Mouse (Mus musculus): ENCODE results near the gene Commd8. TPM values are rescaled to one million over a fixed set of nuclear protein-coding genes. Genes with fewer than 3 reads are reported as not detected.

The Commd8 gene
- polyA plus RNA-seq, 1 experiment from 2014 or later = 109 TPM

GRCm38 (mm10) chr5:72175530-72175929 lies 7.5 kb upstream of the Commd8 start:
- H3K36me3 ChIP-seq (ENCODE audit: insufficient read depth, low read length) = no peaks in the 10 kb centered on the region
- H3K9ac ChIP-seq (replicated peaks; ENCODE audit: low read depth) = no peak overlapping the region
- peak; percentile 9 for DNase-seq (ENCODE audit: low spot score)
- H3K9me3 ChIP-seq (ENCODE audit: low read length) = no peaks in the 10 kb centered on the region
- no peak for ATAC-seq
- no peaks in the 10 kb centered on the region for H3K27me3 ChIP-seq (replicated peaks; ENCODE audit: insufficient read depth, low read length)
- H3K4me2 ChIP-seq (replicated peaks; ENCODE audit: low read depth, low read length) = no peak overlapping the region
- 28% methylated on average over 7 of the region's 7 CpGs for WGBS
- TF ChIP-seq EP300 (IDR thresholded peaks at IDR 0.05) (no peak), CTCF (IDR thresholded peaks at IDR 0.05) (no peak)
- no peak overlapping the region for H3K27ac ChIP-seq (ENCODE audit: low read length)
- no peak overlapping the region for H3K4me3 ChIP-seq (ENCODE audit: low read depth, low read length)
- no peaks in the 10 kb centered on the region for H3K4me1 ChIP-seq (ENCODE audit: insufficient read depth, low read depth, low read length)

GRCm38 (mm10) chr5:72175050-72175449 lies 7.1 kb upstream of the Commd8 start:
- Histone ChIP-seq H3K9ac (replicated peaks; ENCODE audit: low read depth) (no peak overlapping the region), H3K4me3 (ENCODE audit: low read depth, low read length) (no peak overlapping the region), H3K36me3 (ENCODE audit: insufficient read depth, low read length) (no peaks in the 10 kb centered on the region), H3K4me2 (replicated peaks; ENCODE audit: low read depth, low read length) (no peak overlapping the region), H3K27me3 (replicated peaks; ENCODE audit: insufficient read depth, low read length) (no peaks in the 10 kb centered on the region), H3K9me3 (ENCODE audit: low read length) (no peaks in the 10 kb centered on the region), H3K27ac (ENCODE audit: low read length) (no peak overlapping the region), H3K4me1 (ENCODE audit: insufficient read depth, low read depth, low read length) (no peaks in the 10 kb centered on the region)
- no peak for TF ChIP-seq CTCF (IDR thresholded peaks at IDR 0.05)
- no peak for TF ChIP-seq EP300 (IDR thresholded peaks at IDR 0.05)
- DNase-seq (ENCODE audit: low spot score) = peak; percentile 26
- 79% methylated on average over 4 of the region's 4 CpGs for WGBS
- ATAC-seq = no peak

GRCm38 (mm10) chr5:72173521-72173920 lies 5.5 kb upstream of the Commd8 start:
- H3K27me3 ChIP-seq (replicated peaks; ENCODE audit: insufficient read depth, low read length) = no peaks in the 10 kb centered on the region
- ATAC-seq = no peak
- TF ChIP-seq CTCF (IDR thresholded peaks at IDR 0.05) (no peak), EP300 (IDR thresholded peaks at IDR 0.05) (no peak)

GRCm38 (mm10) chr5:72172675-72173074 lies 4.7 kb upstream of the Commd8 start:
- H3K4me3 ChIP-seq (ENCODE audit: low read depth, low read length) = no peak overlapping the region
- DNase-seq (ENCODE audit: low spot score) = peak; percentile 89
- H3K36me3 ChIP-seq (ENCODE audit: insufficient read depth, low read length) = no peaks in the 10 kb centered on the region
- no peak overlapping the region for H3K4me2 ChIP-seq (replicated peaks; ENCODE audit: low read depth, low read length)
- no peak overlapping the region for H3K9ac ChIP-seq (replicated peaks; ENCODE audit: low read depth)
- no peak for ATAC-seq
- no peaks in the 10 kb centered on the region for H3K27me3 ChIP-seq (replicated peaks; ENCODE audit: insufficient read depth, low read length)
- H3K4me1 ChIP-seq (ENCODE audit: insufficient read depth, low read depth, low read length) = no peaks in the 10 kb centered on the region
- 30% methylated on average over 3 of the region's 3 CpGs for WGBS
- TF ChIP-seq EP300 (IDR thresholded peaks at IDR 0.05) (no peak), CTCF (IDR thresholded peaks at IDR 0.05) (peak; percentile 78)
- H3K27ac ChIP-seq (ENCODE audit: low read length) = no peak overlapping the region
- H3K9me3 ChIP-seq (ENCODE audit: low read length) = no peaks in the 10 kb centered on the region

More at GRCm38 (mm10) chr5:72173521-72173920, 5.5 kb upstream of the Commd8 start:
- DNase-seq (ENCODE audit: low spot score) = no peak
- H3K27ac ChIP-seq (ENCODE audit: low read length) = no peak overlapping the region
- no peak overlapping the region for H3K4me3 ChIP-seq (ENCODE audit: low read depth, low read length)
- 64% methylated on average over 1 of the region's 1 CpGs for WGBS
- no peaks in the 10 kb centered on the region for H3K4me1 ChIP-seq (ENCODE audit: insufficient read depth, low read depth, low read length)
- H3K9ac ChIP-seq (replicated peaks; ENCODE audit: low read depth) = no peak overlapping the region
- H3K36me3 ChIP-seq (ENCODE audit: insufficient read depth, low read length) = no peaks in the 10 kb centered on the region
- H3K9me3 ChIP-seq (ENCODE audit: low read length) = no peaks in the 10 kb centered on the region
- no peak overlapping the region for H3K4me2 ChIP-seq (replicated peaks; ENCODE audit: low read depth, low read length)

GRCm38 (mm10) chr5:72170067-72170466 lies 2.1 kb upstream of the Commd8 start:
- ATAC-seq = no peak
- Histone ChIP-seq H3K4me3 (ENCODE audit: low read depth, low read length) (no peak overlapping the region), H3K9me3 (ENCODE audit: low read length) (no peaks in the 10 kb centered on the region), H3K27me3 (replicated peaks; ENCODE audit: insufficient read depth, low read length) (no peaks in the 10 kb centered on the region), H3K9ac (replicated peaks; ENCODE audit: low read depth) (no peak overlapping the region), H3K27ac (ENCODE audit: low read length) (no peak overlapping the region), H3K36me3 (ENCODE audit: insufficient read depth, low read length) (no peaks in the 10 kb centered on the region; the same call in 1 of the 2 replicates), H3K4me1 (ENCODE audit: insufficient read depth, low read depth, low read length) (no peaks in the 10 kb centered on the region; the same call in 1 of the 2 replicates), H3K4me2 (replicated peaks; ENCODE audit: low read depth, low read length) (no peak overlapping the region)
- WGBS = 54% methylated on average over 6 of the region's 6 CpGs
- TF ChIP-seq CTCF (IDR thresholded peaks at IDR 0.05) (no peak), EP300 (IDR thresholded peaks at IDR 0.05) (no peak)
- no peak for DNase-seq (ENCODE audit: low spot score)

- no peak for DNase-seq (ENCODE audit: low spot score)
- Histone ChIP-seq H3K27ac (ENCODE audit: low read length) (no peak overlapping the region), H3K9me3 (ENCODE audit: low read length) (no peaks in the 10 kb centered on the region), H3K4me1 (ENCODE audit: insufficient read depth, low read depth, low read length) (no peaks in the 10 kb centered on the region; the same call in 1 of the 2 replicates), H3K4me3 (ENCODE audit: low read depth, low read length) (peak overlapping the region; percentile 79), H3K4me2 (replicated peaks; ENCODE audit: low read depth, low read length) (peak overlapping the region; percentile 71; the same call in 1 of the 2 replicates), H3K9ac (replicated peaks; ENCODE audit: low read depth) (no peak overlapping the region), H3K36me3 (ENCODE audit: insufficient read depth, low read length) (peaks cover 4% of the 10 kb centered on the region; the same call in 1 of the 2 replicates), H3K27me3 (replicated peaks; ENCODE audit: insufficient read depth, low read length) (no peaks in the 10 kb centered on the region)
- WGBS = 0% methylated on average over 4 of the region's 4 CpGs
- no peak for TF ChIP-seq EP300 (IDR thresholded peaks at IDR 0.05)
- no peak for TF ChIP-seq CTCF (IDR thresholded peaks at IDR 0.05)
- ATAC-seq = no peak; the same call in 1 of the 2 replicates
Observed at GRCm38 (mm10) chr5:72168285-72168621, 264 bp upstream of the Commd8 start.

GRCm38 (mm10) chr5:72164386-72164785 lies 3.6 kb downstream of the Commd8 start:
- WGBS = 64% methylated on average over 7 of the region's 7 CpGs
- no peak for ATAC-seq
- DNase-seq (ENCODE audit: low spot score) = no peak

More at GRCm38 (mm10) chr5:72164386-72164785, 3.6 kb downstream of the Commd8 start:
- H3K4me2 ChIP-seq (replicated peaks; ENCODE audit: low read depth, low read length) = no peak overlapping the region
- H3K9me3 ChIP-seq (ENCODE audit: low read length) = no peaks in the 10 kb centered on the region
- H3K36me3 ChIP-seq (ENCODE audit: insufficient read depth, low read length) = peaks cover 13% of the 10 kb centered on the region
- H3K4me3 ChIP-seq (ENCODE audit: low read depth, low read length) = no peak overlapping the region
- H3K4me1 ChIP-seq (ENCODE audit: insufficient read depth, low read depth, low read length) = no peaks in the 10 kb centered on the region; the same call in 1 of the 2 replicates
- TF ChIP-seq CTCF (IDR thresholded peaks at IDR 0.05) = no peak
- TF ChIP-seq EP300 (IDR thresholded peaks at IDR 0.05) = no peak
- no peak overlapping the region for H3K27ac ChIP-seq (ENCODE audit: low read length)
- H3K27me3 ChIP-seq (replicated peaks; ENCODE audit: insufficient read depth, low read length) = no peaks in the 10 kb centered on the region
- no peak overlapping the region for H3K9ac ChIP-seq (replicated peaks; ENCODE audit: low read depth)
